Mouse (Mus musculus) hindbrain, embryonic 16.5 days (tissue): ENCODE results near the gene Nwd2. TPM values are rescaled to one million over a fixed set of nuclear protein-coding genes. Genes with fewer than 3 reads are reported as not detected.
A peak's percentile ranks its signal among the peaks of the same experiment; 100 is the strongest.

Experiments used
- ATAC-seq: fragments of 200-750 bp; cut with Nextera tagmentation; 2 replicates; pipeline ENCODE4 v1.8.0; 2017; ENCODE audit warnings: moderate TSS enrichment, moderate library complexity
- H3K27ac ChIP-seq: fragments of 300-500 bp; sonication (generic); 2 replicates; pipeline ENCODE4 v1.5.1; 2014; ENCODE audit warnings: low read depth, mild to moderate bottlenecking, control low read depth, low read length, moderate library complexity
- H3K27me3 ChIP-seq: fragments of 300-500 bp; sonication (generic); replicated peaks from 2 replicates; pipeline ENCODE4 v1.6.1; 2014; ENCODE audit warnings: low read length; ENCODE audit not compliant: control insufficient read depth, insufficient read depth
- H3K36me3 ChIP-seq: fragments of 300-500 bp; sonication (generic); 2 replicates; pipeline ENCODE4 v1.6.1; 2014; ENCODE audit warnings: mild to moderate bottlenecking, low read length, moderate library complexity, mixed read lengths; ENCODE audit not compliant: control insufficient read depth, insufficient read depth
- H3K4me1 ChIP-seq: fragments of 300-500 bp; sonication (generic); 2 replicates; pipeline ENCODE4 v1.6.1; 2014; ENCODE audit warnings: low read depth, low read length; ENCODE audit not compliant: control insufficient read depth, insufficient read depth
- H3K4me2 ChIP-seq: fragments of 300-500 bp; sonication (generic); 2 replicates; pipeline ENCODE4 v1.6.1; 2014; ENCODE audit warnings: mild to moderate bottlenecking, low read length, control low read depth, moderate library complexity
- H3K4me3 ChIP-seq: fragments of 300-500 bp; sonication (generic); 2 replicates; pipeline ENCODE4 v1.5.1; 2014; ENCODE audit warnings: mild to moderate bottlenecking, low read length, control low read depth, moderate library complexity
- H3K9ac ChIP-seq: fragments of 300-500 bp; sonication (generic); 2 replicates; pipeline ENCODE4 v1.6.1; 2014; ENCODE audit warnings: low read depth, mild to moderate bottlenecking, control low read depth, low read length, moderate library complexity
- H3K9me3 ChIP-seq: fragments of 300-500 bp; sonication (generic); 2 replicates; pipeline ENCODE4 v1.6.1; 2014; ENCODE audit warnings: mild to moderate bottlenecking, low read length, moderate library complexity; ENCODE audit not compliant: control insufficient read depth
- WGBS: fragments of 180-500 bp; shearing (Covaris S2); extraction: QIAGEN DNeasy Blood & Tissue Kit; methylation state at CpG from one replicate; pipeline ENCODE4 v1.1.7; 2014; 5-methylcytosine and 5-hydroxymethylcytosine counted together
- polyA plus RNA-seq: library from polyadenylated mRNA; unstranded; fragments of >200 nt; fragmentation: Nextera tagmentation; extraction: Ambion mirVana; gene quantifications from 2 replicates; pipeline ENCODE4 v1.2.1, GENCODE M21; 2015

The Nwd2 gene
- 12.1 and 12.6 TPM in 2 replicates for polyA plus RNA-seq

DNA sequence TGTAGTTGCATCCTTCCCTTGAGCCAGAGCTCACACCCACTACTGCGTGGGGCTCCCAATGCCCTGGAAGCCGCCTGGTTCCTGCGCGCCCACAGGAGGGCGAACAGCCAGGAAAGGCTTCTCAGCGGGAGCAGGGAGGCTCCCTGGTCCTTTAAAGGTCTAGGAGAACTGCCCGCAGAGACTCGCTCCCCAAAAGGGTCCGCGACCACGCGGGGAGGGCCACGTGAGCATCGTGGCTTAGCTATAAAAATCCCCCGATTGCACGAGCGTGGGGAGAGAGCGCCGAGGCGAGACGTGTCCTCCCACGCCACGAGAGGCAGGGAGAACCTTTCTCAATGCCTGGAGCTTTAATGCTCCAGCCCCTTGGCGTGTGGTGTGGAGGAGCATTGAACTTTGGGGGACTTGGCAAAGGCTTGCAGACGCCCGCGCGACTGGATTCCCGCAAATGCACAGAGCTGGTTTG lies at the start of gene Nwd2:
TSS of gene Nwd2 (plus strand) at position 33 of the 463 bp plus-strand sequence.
- Histone ChIP-seq H3K27ac (peak within 1 kb of the TSS; percentile 21; the same call in 1 of the 2 replicates), H3K4me3 (peak within 1 kb of the TSS; percentile 60), H3K9me3 (no peaks in the 10 kb centered on the region), H3K36me3 (no peaks in the 10 kb centered on the region), H3K4me1 (no peaks in the 10 kb centered on the region), H3K9ac (peak within 1 kb of the TSS; percentile 77), H3K4me2 (peak within 1 kb of the TSS; percentile 94), H3K27me3 (no peaks in the 10 kb centered on the region)
- WGBS = 1% methylated on average over 29 of the region's 29 CpGs
- peak; percentile 55 for ATAC-seq

DNA sequence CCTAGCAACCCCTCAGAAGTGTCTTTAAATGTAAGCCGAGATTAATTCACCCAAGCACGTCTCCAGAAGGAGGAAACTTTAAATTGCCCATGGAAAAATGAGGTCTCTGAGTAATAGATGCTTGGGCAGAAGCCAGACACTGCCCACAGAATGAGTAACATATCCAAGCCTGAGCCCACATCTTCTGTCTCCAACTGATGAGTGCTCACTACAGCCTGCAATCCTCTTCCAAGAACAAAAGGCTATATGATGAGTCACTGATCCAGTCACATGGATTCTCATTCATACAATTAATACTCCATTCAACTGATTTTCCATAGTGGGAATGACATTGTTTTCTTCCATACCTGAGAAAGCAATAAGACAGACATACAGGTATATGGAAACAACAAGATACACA lies 41.5 kb upstream of the Nwd2 start:
- WGBS = 76% methylated on average over 2 of the region's 2 CpGs
- Histone ChIP-seq H3K9me3 (no peaks in the 10 kb centered on the region), H3K27ac (no peak overlapping the region), H3K27me3 (no peaks in the 10 kb centered on the region), H3K4me1 (no peaks in the 10 kb centered on the region), H3K9ac (no peak overlapping the region), H3K4me3 (no peak overlapping the region), H3K36me3 (no peaks in the 10 kb centered on the region), H3K4me2 (no peak overlapping the region)
- ATAC-seq = no peak

DNA sequence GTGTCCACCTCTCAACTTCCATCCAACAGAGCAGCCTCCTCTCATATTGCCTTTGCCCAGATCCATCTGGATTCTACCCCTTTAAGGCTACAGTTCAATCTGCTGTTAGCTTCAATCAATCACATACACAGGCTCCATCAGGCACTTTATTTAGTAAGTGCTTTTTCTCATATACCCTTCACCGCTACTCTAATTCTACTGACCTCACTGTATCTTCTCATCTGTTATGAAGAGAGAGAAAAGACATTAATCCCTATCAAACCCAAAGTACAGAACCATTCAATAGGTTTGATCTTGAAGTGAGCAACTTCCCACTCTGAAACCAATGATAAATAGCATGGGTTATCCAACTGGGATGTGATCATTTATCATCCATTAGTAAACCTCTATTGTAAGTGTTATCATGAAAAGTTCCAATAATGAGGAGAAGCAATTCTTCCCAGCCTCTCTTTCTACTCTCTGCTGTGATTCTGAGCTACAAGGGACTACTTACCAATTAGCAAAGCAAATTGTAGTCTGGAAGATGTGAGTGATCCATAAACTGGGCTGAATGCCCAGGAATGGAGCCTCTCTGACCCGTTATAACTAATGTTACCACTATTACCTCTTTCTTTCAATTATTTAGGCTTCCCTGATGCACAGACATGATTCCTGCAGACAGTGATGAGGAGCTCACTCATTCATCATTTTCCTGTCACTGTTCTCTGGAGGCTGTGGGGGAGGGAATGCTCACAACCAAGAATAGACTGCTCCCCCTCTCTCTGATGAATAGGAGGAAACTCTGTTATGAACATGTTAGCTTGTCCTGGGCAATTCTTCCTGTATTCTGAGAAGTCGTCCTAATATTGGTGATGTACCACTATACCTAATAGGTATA lies 31.9 kb upstream of the Nwd2 start:
- Histone ChIP-seq H3K36me3 (no peaks in the 10 kb centered on the region), H3K4me1 (no peaks in the 10 kb centered on the region), H3K27me3 (no peaks in the 10 kb centered on the region), H3K4me2 (no peak overlapping the region), H3K9me3 (no peaks in the 10 kb centered on the region), H3K27ac (no peak overlapping the region), H3K9ac (no peak overlapping the region), H3K4me3 (no peak overlapping the region)
- ATAC-seq = peak; percentile 58
- 56% methylated on average over 3 of the region's 3 CpGs for WGBS

DNA sequence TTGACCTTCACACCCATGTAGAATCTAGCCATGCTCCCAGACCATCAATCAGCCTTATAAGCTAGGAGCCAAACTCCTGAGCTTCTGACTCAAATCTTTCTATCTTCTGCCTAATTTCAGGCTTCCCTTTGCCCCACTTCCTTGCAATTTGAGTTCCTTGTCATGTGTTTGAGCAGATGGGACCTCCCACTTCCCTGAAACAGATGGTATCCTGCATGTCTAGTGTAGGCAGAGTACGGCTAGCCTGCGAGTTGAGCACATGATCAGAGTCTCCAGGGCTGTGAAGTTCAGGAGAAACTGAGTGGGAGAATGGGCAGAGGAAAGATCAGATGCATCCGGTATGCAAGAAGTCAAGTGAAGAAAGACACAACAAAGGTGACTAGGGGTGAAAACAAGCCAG lies 24.8 kb upstream of the Nwd2 start:
- H3K36me3 ChIP-seq = no peaks in the 10 kb centered on the region
- no peak overlapping the region for H3K4me3 ChIP-seq
- H3K4me2 ChIP-seq = no peak overlapping the region
- no peak for ATAC-seq
- H3K27me3 ChIP-seq = no peaks in the 10 kb centered on the region
- WGBS = 72% methylated on average over 3 of the region's 3 CpGs
- no peaks in the 10 kb centered on the region for H3K4me1 ChIP-seq
- no peak overlapping the region for H3K9ac ChIP-seq
- H3K9me3 ChIP-seq = no peaks in the 10 kb centered on the region
- no peak overlapping the region for H3K27ac ChIP-seq

DNA sequence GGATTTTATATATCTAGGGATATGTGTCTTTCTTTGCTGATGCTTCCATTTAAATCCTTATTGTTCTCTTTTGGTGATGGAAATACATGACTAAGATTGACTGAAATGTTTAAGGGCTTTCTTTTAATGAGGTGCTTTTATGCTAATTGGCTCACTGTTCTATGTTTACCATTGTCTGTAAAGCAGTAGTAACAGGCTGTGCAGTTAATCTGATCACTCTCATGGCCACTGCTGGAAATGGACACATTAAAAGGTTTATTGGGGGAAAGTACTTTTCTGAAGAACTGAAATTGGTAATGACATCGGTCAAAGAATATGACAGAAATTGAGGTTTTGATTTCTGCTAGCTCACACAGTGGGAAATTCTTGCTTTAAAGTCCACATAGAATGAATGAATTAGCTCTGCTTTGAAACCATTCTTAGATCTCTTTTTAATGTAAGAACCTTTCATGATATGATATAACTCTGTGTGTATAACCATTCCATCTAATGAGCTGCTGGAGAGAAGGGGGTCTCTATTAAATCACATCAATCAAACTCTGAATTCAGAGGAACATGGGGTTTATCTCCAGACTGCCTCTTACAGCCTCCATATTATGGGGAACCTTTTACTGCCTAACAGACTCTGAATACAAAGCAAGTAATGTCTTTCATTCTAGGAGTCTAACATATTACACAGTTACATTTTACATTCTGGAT lies 20.9 kb upstream of the Nwd2 start:
- ATAC-seq = no peak
- 93% methylated on average over 1 of the region's 1 CpGs for WGBS
- no peak overlapping the region for H3K27ac ChIP-seq

DNA sequence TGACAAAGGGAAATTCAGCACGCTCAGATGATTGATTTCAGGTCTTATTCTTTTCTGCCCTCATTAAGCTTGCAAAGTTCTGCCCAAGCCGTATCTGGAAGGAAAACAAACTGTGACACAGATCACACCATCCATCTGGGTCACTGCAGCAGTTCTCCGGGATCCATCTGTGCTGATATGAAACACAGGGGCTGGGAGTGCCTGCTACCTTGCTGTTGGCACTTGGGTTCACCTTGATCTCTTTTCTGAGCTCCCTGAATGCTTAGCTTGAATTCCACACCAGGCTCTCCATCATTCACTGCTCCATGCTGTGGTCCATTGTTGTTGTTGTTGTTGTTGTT lies 20.4 kb upstream of the Nwd2 start:
- Histone ChIP-seq H3K36me3 (no peaks in the 10 kb centered on the region), H3K27ac (no peak overlapping the region), H3K4me1 (no peaks in the 10 kb centered on the region), H3K27me3 (no peaks in the 10 kb centered on the region), H3K4me2 (no peak overlapping the region), H3K9ac (no peak overlapping the region), H3K9me3 (no peaks in the 10 kb centered on the region), H3K4me3 (no peak overlapping the region)
- ATAC-seq = no peak
- 43% methylated on average over 3 of the region's 3 CpGs for WGBS

More for the DNA sequence above, 20.9 kb upstream of the Nwd2 start:
- Histone ChIP-seq H3K27me3 (no peaks in the 10 kb centered on the region), H3K36me3 (no peaks in the 10 kb centered on the region), H3K4me1 (no peaks in the 10 kb centered on the region), H3K4me2 (no peak overlapping the region), H3K9ac (no peak overlapping the region), H3K9me3 (no peaks in the 10 kb centered on the region), H3K4me3 (no peak overlapping the region)

DNA sequence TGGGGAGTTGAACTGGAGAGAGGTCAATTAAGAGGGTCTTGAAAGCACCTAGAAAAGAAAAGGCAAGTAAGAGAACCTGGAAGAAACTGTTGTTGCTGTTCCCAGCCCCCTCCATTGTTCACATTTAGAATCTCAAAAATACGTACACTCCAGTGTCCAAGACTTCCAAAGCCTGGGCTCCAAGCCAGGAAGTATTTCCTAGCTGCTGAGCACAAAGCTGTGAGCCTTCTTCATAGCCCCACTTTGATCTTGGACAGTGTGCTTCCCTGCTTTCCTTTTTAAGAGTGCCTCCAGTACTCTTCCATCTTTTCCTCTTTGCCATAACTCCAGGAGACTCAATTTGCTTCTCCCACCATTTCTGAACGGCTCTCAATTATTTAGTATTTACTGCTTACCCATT lies 14.3 kb upstream of the Nwd2 start:
- H3K4me1 ChIP-seq = no peaks in the 10 kb centered on the region
- H3K27me3 ChIP-seq = no peaks in the 10 kb centered on the region
- ATAC-seq = no peak
- WGBS = 51% methylated on average over 2 of the region's 2 CpGs
- H3K9me3 ChIP-seq = no peaks in the 10 kb centered on the region
- H3K9ac ChIP-seq = no peak overlapping the region
- H3K4me3 ChIP-seq = no peak overlapping the region
- H3K4me2 ChIP-seq = no peak overlapping the region
- H3K36me3 ChIP-seq = no peaks in the 10 kb centered on the region
- H3K27ac ChIP-seq = no peak overlapping the region

DNA sequence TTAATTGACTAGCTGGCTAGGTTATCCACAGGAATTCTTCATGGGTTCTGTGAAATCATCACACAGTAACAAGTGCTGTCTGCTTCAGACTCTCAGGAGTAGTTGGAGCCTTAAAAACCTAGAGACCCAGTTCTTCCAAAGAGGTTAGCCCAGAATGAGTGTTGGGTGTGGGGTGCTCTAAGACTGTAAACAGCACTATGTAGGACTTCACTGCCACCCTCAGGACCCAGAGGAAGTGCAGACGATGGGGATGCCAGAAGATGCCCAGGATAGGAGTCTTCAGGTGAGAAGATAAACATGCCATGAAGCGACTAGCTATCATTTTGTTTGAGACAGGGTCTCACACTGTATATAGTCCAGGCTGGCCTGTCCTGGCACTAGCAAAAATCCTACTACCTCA lies 715 bp upstream of the Nwd2 start:
- Histone ChIP-seq H3K36me3 (no peaks in the 10 kb centered on the region), H3K4me3 (no peak overlapping the region), H3K4me2 (peak overlapping the region; percentile 94), H3K27ac (no peak overlapping the region), H3K9me3 (no peaks in the 10 kb centered on the region), H3K9ac (no peak overlapping the region), H3K4me1 (no peaks in the 10 kb centered on the region), H3K27me3 (no peaks in the 10 kb centered on the region)
- peak; percentile 67 for ATAC-seq
- 27% methylated on average over 2 of the region's 2 CpGs for WGBS
